Mouse (Mus musculus): ENCODE results near the gene Irf2bp2. TPM values are rescaled to one million over a fixed set of nuclear protein-coding genes. Genes with fewer than 3 reads are reported as not detected.

Gene Irf2bp2
- polyA plus RNA-seq, 1 experiment from 2014 or later = 10.1 TPM

DNA sequence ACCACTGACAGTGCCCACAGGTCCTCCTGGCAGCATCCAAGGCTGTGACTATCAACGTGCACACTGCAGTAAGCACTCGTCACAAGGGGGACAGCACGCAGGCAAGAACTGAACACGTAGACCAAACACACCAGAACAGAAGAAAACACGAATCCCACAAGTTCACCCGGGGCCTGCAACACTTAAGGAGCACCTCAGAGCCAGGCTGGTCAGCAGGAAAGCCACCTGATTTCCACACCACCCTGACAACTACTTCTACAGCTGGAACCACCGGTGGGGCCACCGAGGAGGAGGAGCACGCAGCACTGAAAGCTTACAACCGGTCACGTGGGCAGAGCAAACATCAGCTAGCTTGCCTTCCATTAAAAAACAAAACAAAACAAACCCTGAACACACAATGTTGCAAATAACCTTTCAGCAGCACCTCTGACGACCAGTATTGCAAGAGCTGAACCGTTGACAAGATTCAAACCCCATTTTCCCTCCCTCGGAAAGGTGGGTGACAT lies 3.7 kb downstream of the Irf2bp2 start:
- H3K36me3 ChIP-seq (ENCODE audit: control insufficient read depth, insufficient read depth) = no peaks in the 10 kb centered on the region
- H3K4me3 ChIP-seq (replicated peaks; ENCODE audit: low read length) = peak overlapping the region; percentile 81
- H3K4me1 ChIP-seq (replicated peaks; ENCODE audit: control insufficient read depth, insufficient read depth, low read length) = peaks cover 50% of the 10 kb centered on the region
- 5% methylated on average over 14 of the region's 14 CpGs for WGBS
- H3K4me2 ChIP-seq (ENCODE audit: low read length) = peak overlapping the region; percentile 94
- H3K27ac ChIP-seq (ENCODE audit: low read length) = peak overlapping the region; percentile 31
- no peaks in the 10 kb centered on the region for H3K27me3 ChIP-seq (replicated peaks; ENCODE audit: control insufficient read depth, insufficient read depth, low read length)
- H3K9me3 ChIP-seq (ENCODE audit: control insufficient read depth, low read length) = no peaks in the 10 kb centered on the region
- no peak for ATAC-seq
- peak overlapping the region; percentile 57 for H3K9ac ChIP-seq (replicated peaks; ENCODE audit: low read depth, low read length)

DNA sequence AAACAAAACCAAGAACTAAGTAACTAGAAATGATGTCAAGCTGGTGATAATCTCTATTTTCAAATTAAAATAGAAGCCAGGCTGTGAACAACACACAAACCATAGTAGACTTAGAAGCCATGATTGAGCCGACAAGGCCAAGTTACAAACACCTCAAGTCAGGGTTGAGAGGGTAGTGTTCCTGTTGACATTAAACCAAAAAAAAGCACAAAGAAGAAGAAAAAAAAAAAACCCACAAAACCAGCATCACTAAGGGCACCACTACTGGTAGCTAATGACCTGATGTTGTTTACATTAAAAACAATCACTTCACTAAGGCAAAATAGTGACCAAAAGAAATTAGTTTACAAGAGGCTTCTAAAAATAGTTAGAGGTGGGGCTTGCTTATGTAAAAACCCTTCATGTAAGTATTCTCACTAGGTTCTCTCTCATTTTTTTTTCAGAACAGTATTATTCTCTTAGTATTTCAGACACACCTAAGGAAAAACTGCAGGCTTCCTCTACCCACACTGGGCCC lies 4.2 kb downstream of the Irf2bp2 start:
- no peak for ATAC-seq
- Histone ChIP-seq H3K9ac (replicated peaks; ENCODE audit: low read depth, low read length) (peak overlapping the region; percentile 57), H3K4me1 (replicated peaks; ENCODE audit: control insufficient read depth, insufficient read depth, low read length) (peaks cover 50% of the 10 kb centered on the region), H3K36me3 (ENCODE audit: control insufficient read depth, insufficient read depth) (no peaks in the 10 kb centered on the region), H3K27me3 (replicated peaks; ENCODE audit: control insufficient read depth, insufficient read depth, low read length) (no peaks in the 10 kb centered on the region), H3K4me3 (replicated peaks; ENCODE audit: low read length) (peak overlapping the region; percentile 81), H3K4me2 (ENCODE audit: low read length) (peak overlapping the region; percentile 94), H3K9me3 (ENCODE audit: control insufficient read depth, low read length) (no peaks in the 10 kb centered on the region), H3K27ac (ENCODE audit: low read length) (no peak overlapping the region)
- 9% methylated on average over 1 of the region's 1 CpGs for WGBS

DNA sequence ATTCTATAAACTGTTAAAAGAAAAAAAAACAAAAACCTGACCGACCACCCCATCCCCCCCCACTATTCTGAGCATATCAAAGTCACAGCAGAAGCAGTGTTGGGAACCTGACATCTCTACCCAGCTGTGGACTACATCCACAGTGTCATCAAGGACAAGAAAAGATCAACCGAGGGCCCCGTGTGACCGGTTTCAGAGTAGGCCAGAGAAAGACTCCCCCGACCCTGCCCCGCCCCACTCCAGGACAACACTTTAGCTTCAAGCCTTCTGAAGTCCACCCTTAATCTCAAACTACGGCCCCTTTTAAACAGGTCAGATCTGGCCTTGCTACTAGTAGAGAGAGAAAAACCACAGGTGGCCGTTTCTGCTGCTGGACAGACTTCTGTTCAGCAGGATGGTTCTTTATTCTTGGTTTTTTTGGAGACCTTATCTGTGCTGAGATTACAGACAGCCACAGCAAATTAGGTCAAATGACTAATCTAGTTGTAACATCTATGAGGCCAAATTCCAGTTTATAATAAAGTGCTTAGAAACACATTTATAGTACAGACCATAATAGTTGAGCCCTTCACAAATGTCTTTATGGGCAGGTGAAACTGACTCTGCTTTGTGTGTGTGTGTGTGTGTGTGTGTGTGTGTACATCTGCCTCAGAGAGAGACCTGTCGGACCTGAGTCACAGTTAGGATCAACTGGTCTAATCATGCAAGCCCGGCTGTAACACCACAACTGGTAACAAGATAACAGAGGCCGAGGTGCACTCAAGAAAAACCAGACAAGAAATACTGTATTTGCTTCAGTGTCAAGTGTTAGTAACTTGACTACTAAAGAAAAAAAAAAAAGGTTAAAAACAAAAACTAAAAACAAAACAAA lies 4.9 kb downstream of the Irf2bp2 start:
- no peak for ATAC-seq
- 34% methylated on average over 11 of the region's 11 CpGs for WGBS
- H3K27me3 ChIP-seq (replicated peaks; ENCODE audit: control insufficient read depth, insufficient read depth, low read length) = no peaks in the 10 kb centered on the region
- peak overlapping the region; percentile 81 for H3K4me3 ChIP-seq (replicated peaks; ENCODE audit: low read length)
- H3K4me1 ChIP-seq (replicated peaks; ENCODE audit: control insufficient read depth, insufficient read depth, low read length) = peaks cover 57% of the 10 kb centered on the region
- H3K4me2 ChIP-seq (ENCODE audit: low read length) = peak overlapping the region; percentile 94
- H3K27ac ChIP-seq (ENCODE audit: low read length) = no peak overlapping the region
- H3K36me3 ChIP-seq (ENCODE audit: control insufficient read depth, insufficient read depth) = no peaks in the 10 kb centered on the region
- H3K9me3 ChIP-seq (ENCODE audit: control insufficient read depth, low read length) = no peaks in the 10 kb centered on the region
- H3K9ac ChIP-seq (replicated peaks; ENCODE audit: low read depth, low read length) = peak overlapping the region; percentile 18

DNA sequence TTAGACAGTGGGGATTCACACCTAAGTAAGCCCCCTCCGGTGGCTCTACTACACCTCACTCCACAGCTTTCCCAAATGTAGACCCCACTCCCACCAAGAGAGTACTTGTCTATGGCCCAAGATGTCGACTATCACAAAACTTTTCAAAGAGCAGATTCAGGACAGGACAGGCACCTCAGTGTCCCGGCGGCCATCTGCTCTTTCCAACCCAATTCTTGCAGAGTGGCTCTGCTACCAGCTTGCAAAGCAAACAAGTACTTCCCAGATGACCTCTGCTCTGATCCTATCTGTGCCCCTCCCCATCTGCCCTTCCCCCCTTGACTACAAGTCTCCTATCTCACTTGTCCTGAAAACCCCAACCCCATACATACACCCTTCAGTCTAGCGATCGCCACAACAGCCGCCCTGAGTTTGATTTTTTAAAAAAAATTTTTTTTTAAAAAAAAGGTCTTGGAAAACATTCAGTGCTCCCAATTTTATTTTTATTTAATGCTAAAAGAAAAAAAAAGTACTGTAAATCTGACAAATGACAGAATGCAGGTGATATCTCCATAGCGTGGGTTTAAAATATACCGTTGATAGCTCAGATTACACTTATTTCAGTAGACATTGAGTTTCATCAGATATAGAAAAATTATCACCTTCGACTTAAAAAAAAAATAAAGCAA lies 5.8 kb downstream of the Irf2bp2 start:
- 81% methylated on average over 10 of the region's 10 CpGs for WGBS
- ATAC-seq = no peak
- Histone ChIP-seq H3K4me1 (replicated peaks; ENCODE audit: control insufficient read depth, insufficient read depth, low read length) (peaks cover 66% of the 10 kb centered on the region), H3K4me2 (ENCODE audit: low read length) (peak overlapping the region; percentile 94), H3K9me3 (ENCODE audit: control insufficient read depth, low read length) (no peaks in the 10 kb centered on the region), H3K9ac (replicated peaks; ENCODE audit: low read depth, low read length) (no peak overlapping the region), H3K27ac (ENCODE audit: low read length) (no peak overlapping the region), H3K27me3 (replicated peaks; ENCODE audit: control insufficient read depth, insufficient read depth, low read length) (no peaks in the 10 kb centered on the region), H3K36me3 (ENCODE audit: control insufficient read depth, insufficient read depth) (no peaks in the 10 kb centered on the region), H3K4me3 (replicated peaks; ENCODE audit: low read length) (peak overlapping the region; percentile 81)

DNA sequence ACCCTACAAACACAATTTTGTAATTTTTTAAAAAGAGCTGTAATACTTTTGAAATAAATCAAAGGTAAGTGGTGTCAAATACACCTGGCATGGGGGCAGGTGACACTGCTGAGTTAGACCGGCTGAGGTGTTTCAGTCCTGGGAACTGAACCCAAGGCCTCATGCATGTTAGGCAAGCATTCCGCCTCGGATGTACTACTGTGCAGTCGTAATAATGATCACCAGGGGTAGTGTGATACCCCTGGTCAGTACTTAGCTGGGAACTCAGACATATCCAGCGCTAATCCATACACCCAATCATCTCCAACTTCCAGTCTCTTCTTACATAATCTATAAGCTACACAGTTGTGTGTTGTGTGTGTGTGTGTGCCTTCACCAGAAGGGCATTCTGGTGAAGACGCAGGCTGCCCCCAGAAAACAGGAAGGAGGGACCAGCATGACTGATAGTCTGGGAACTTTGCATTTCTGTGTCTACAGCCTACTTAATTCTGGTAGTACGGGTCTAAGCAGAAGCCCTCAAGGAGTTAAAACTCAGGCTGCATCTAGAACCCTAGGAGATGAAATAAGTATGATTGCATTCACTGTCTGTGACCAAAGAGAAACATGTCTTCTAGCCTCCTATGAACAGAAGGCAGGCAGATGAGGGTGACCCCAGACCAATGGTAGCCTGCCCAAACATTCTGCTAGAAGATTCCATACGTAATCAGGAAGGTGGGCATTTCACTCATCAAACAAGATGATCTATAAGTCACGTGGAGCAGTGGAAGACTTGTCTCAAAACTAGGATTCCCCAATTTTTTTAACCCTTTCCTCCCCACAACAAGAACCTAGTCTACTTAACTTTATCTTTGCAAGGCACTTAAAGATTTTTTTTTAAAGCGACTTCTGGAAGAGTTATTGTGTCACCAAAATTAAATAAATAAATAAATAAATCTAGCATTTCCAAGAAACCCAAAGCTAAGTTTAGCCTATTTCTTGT lies 6.9 kb downstream of the Irf2bp2 start:
- no peak overlapping the region for H3K9ac ChIP-seq (replicated peaks; ENCODE audit: low read depth, low read length)
- no peak overlapping the region for H3K27ac ChIP-seq (ENCODE audit: low read length)
- H3K36me3 ChIP-seq (ENCODE audit: control insufficient read depth, insufficient read depth) = no peaks in the 10 kb centered on the region
- no peaks in the 10 kb centered on the region for H3K9me3 ChIP-seq (ENCODE audit: control insufficient read depth, low read length)
- H3K4me1 ChIP-seq (replicated peaks; ENCODE audit: control insufficient read depth, insufficient read depth, low read length) = peaks cover 71% of the 10 kb centered on the region
- 72% methylated on average over 10 of the region's 10 CpGs for WGBS
- no peak for ATAC-seq
- H3K27me3 ChIP-seq (replicated peaks; ENCODE audit: control insufficient read depth, insufficient read depth, low read length) = no peaks in the 10 kb centered on the region
- H3K4me3 ChIP-seq (replicated peaks; ENCODE audit: low read length) = 0 out of 2 replicates have a peak overlapping the region, but pooled peaks have one; percentile 1
- peak overlapping the region; percentile 28 for H3K4me2 ChIP-seq (ENCODE audit: low read length)

DNA sequence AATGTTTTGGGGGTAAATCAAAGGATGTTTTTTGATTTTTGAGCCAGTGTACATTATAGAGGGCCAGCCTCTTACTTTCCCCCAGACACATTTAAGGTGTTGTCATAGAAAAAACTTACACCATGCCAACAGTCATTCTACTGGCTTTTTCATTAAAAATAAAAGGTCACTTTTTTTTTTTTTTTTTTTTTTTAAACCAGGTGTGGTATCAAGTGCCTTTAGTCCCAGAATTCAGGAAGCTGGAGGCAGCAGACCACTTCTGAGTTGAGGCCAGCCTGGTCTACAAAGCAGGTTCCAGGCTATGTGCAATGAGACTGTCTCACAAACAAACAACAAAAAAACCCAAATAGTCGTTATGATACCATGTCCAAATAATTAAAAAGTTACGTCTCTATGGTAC lies 7.7 kb downstream of the Irf2bp2 start:
- H3K4me1 ChIP-seq (replicated peaks; ENCODE audit: control insufficient read depth, insufficient read depth, low read length) = peaks cover 71% of the 10 kb centered on the region
- no peak overlapping the region for H3K9ac ChIP-seq (replicated peaks; ENCODE audit: low read depth, low read length)
- no peak for ATAC-seq
- H3K27ac ChIP-seq (ENCODE audit: low read length) = peak overlapping the region; percentile 35
- H3K27me3 ChIP-seq (replicated peaks; ENCODE audit: control insufficient read depth, insufficient read depth, low read length) = no peaks in the 10 kb centered on the region
- H3K4me2 ChIP-seq (ENCODE audit: low read length) = 0 out of 2 replicates have a peak overlapping the region, but pooled peaks have one; percentile 23
- no peaks in the 10 kb centered on the region for H3K9me3 ChIP-seq (ENCODE audit: control insufficient read depth, low read length)
- no peak overlapping the region for H3K4me3 ChIP-seq (replicated peaks; ENCODE audit: low read length)
- whole genome bisulfite sequencing = 74% methylated on average over 2 of the region's 2 CpGs
- no peaks in the 10 kb centered on the region for H3K36me3 ChIP-seq (ENCODE audit: control insufficient read depth, insufficient read depth)

DNA sequence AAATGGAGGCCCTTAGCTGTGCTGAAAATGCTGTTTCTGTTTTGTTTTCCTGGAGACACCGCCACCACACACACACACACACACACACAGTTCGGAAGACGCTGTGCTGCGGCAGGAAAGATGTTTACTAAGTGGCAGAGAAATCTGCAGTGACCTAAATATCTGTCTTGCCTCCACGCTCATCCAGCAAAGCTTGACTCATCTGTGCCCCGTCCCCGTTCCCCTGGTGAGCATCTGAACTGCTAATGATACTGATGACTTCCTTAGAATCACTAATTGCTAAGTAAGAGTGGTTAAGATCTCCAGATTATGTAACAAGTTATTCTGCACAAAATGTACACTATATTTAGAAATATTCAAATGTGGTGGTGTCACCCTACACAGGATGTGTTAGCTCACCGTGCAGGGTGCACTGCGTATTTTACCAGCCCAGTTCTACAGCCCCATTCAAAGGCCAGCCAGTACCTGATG lies 8.2 kb downstream of the Irf2bp2 start:
- H3K27me3 ChIP-seq (replicated peaks; ENCODE audit: control insufficient read depth, insufficient read depth, low read length) = no peaks in the 10 kb centered on the region
- H3K4me2 ChIP-seq (ENCODE audit: low read length) = peak overlapping the region; percentile 23
- H3K9me3 ChIP-seq (ENCODE audit: control insufficient read depth, low read length) = no peaks in the 10 kb centered on the region
- no peaks in the 10 kb centered on the region for H3K36me3 ChIP-seq (ENCODE audit: control insufficient read depth, insufficient read depth)
- 32% methylated on average over 9 of the region's 9 CpGs for WGBS
- ATAC-seq = no peak
- no peak overlapping the region for H3K4me3 ChIP-seq (replicated peaks; ENCODE audit: low read length)
- H3K27ac ChIP-seq (ENCODE audit: low read length) = peak overlapping the region; percentile 81
- H3K4me1 ChIP-seq (replicated peaks; ENCODE audit: control insufficient read depth, insufficient read depth, low read length) = peaks cover 71% of the 10 kb centered on the region
- no peak overlapping the region for H3K9ac ChIP-seq (replicated peaks; ENCODE audit: low read depth, low read length)

DNA sequence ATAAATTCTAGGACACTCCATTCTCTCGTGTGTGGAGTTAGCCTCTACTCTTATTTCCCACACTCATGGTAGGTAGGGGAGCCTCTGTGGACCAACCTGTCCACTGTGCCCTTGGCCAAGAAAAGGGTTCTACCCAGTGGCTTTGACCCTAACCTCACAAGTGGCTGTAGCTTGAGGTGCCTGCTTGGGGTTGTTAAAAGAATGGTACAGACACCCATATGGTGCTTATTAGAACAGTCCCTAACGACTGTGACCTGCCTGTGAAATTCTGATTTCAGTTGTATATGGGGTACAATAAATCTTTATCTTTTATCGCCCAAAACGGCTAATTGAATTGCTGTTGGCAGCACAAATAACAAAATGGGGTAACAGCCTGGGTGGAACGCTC lies 8.9 kb downstream of the Irf2bp2 start:
- peaks cover 63% of the 10 kb centered on the region for H3K4me1 ChIP-seq (replicated peaks; ENCODE audit: control insufficient read depth, insufficient read depth, low read length)
- H3K4me2 ChIP-seq (ENCODE audit: low read length) = peak overlapping the region; percentile 82
- no peak for ATAC-seq
- no peaks in the 10 kb centered on the region for H3K9me3 ChIP-seq (ENCODE audit: control insufficient read depth, low read length)
- 10% methylated on average over 5 of the region's 5 CpGs for WGBS
- H3K4me3 ChIP-seq (replicated peaks; ENCODE audit: low read length) = peak overlapping the region; percentile 51
- H3K9ac ChIP-seq (replicated peaks; ENCODE audit: low read depth, low read length) = peak overlapping the region; percentile 63; the same call in 1 of the 2 replicates
- 0 out of 2 replicates have a peak, but pooled peaks cover 2% of the 10 kb centered on the region for H3K36me3 ChIP-seq (ENCODE audit: control insufficient read depth, insufficient read depth)
- H3K27me3 ChIP-seq (replicated peaks; ENCODE audit: control insufficient read depth, insufficient read depth, low read length) = no peaks in the 10 kb centered on the region
- peak overlapping the region; percentile 81 for H3K27ac ChIP-seq (ENCODE audit: low read length)
